Mouse (Mus musculus) left cerebral cortex, adult 18-20 months (tissue): ENCODE results near the gene Gm17542. TPM values are rescaled to one million over a fixed set of nuclear protein-coding genes. Genes with fewer than 3 reads are reported as not detected.
"Not testable (repeated sequence)": the region's sequence is repeated elsewhere in the genome, so short reads cannot be mapped to it uniquely, and the experiment has no call there.

Source experiments
- DNase-seq, 2 experiments: peaks; one replicate each; pipeline ENCODE4 v3.0.0; 2021 to 2022; ENCODE audit warnings: low spot score in 2 of 2, mixed read lengths in 1 of 2
- long read RNA-seq, 2 experiments: library from polyadenylated mRNA; stranded (forward); transcript quantifications; one replicate each; pipeline ENCODE4 v2.0.0; 2021
- total RNA-seq, 2 experiments: library from RNA; stranded (reverse); gene quantifications; 2 replicates each; pipeline ENCODE4 v1.2.3; 2021

Gene Gm17542
- total RNA-seq, result not detected
- long read RNA-seq, experiment 1, result 0 reads
- long read RNA-seq, experiment 2, result 0 reads

DNA sequence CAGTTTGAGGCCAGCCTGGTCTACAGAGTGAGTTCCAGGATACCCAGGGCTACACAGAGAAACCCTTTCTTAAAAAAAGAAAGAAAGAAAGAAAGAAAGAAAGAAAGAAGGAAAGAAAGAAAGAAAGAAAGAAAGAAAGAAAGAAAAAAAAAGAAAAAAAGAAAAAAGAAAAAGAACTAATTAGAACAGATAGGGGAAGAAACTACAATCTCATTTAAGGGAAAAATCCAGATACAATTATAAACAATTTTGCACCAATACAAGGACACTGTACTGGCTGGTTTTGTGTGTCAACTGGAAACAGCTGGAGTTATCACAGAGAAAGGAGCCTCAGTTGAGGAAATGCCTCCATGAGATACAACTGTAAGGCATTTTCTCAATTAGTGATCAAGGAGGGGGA lies at the start of gene Gm17542:
TSS of gene Gm17542 (minus strand) at position 101 of the 400 bp plus-strand sequence.
- not testable (repeated sequence) for DNase-seq

DNA sequence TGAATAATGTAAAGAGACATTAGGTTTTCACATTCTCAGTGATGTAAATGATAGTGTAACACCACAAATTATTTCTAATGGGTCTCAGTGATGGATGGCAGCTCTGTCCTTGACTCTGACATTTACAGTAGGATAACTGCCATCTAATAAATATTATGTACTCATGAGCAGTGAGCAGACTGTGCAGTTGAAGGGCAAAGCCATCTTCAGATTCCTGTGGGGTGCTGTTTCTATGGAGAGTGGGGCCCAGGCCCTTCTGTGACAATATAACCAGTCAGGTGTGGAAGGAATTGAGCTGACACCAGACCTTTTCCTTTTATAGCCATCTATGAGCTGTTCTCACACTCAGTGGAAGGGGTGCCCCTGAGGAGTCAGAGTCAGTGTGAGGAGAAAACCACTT lies 21.8 kb upstream of the Gm17542 start:
- DNase-seq, result no peak

DNA sequence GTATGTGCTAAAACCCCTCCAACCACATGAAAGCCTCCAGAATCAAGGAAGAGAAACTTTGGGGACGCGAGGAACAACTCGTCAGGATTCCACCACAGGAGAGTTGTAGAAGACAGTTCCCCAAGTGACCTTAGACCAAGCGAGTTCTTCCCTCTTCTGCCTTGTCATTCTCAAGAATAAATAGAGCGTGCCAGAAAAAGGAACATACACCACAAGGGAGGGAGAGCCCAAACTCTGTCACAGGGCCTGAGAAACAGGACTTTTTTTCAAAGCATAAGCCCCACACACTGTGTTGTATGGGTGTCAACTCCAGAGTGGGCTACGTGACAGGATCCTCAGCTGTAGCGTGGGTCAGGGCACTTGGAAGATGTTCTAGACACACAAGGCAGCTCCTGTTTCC lies 20.1 kb upstream of the Gm17542 start:
- no peak for DNase-seq

GRCm38 (mm10) chr10:58714789-58715148 lies 3.2 kb downstream of the Gm17542 start:
- no peak for DNase-seq

- DNase-seq, result peak in 1 of 2 experiments; percentile 6
Measured at GRCm38 (mm10) chr10:58713855-58714788, 3.9 kb downstream of the Gm17542 start.

DNA sequence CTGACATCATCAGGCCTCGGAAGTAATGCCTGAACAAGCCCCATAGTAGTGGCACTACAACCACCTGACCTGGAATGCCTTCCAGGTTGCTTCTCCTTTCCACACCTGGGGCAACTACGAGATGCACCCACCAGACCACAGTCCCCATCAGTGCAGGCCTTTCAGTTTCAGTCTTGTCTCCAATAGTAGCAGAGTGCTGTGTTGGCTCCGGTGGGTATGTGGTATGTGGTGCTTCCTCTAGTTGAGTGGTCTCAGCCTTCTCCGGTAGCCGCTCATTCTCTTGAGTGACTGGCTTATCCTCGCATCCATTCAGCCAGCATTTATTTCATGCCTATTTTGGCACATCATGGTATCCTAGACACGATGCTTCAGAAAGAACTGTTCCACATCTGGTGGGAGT lies 4.8 kb downstream of the Gm17542 start:
- no peak for DNase-seq

GRCm38 (mm10) chr10:58709021-58709420 lies 9.0 kb downstream of the Gm17542 start:
- no peak for DNase-seq

GRCm38 (mm10) chr10:58700578-58700977 lies 17.4 kb downstream of the Gm17542 start:
- DNase-seq, result no peak

GRCm38 (mm10) chr10:58700160-58700559 lies 17.9 kb downstream of the Gm17542 start:
- no peak for DNase-seq

- DNase-seq, result no peak
Measured at GRCm38 (mm10) chr10:58698955-58699354, 19.1 kb downstream of the Gm17542 start.

- no peak for DNase-seq
Measured at GRCm38 (mm10) chr10:58691051-58691450, 27.0 kb downstream of the Gm17542 start.

DNA sequence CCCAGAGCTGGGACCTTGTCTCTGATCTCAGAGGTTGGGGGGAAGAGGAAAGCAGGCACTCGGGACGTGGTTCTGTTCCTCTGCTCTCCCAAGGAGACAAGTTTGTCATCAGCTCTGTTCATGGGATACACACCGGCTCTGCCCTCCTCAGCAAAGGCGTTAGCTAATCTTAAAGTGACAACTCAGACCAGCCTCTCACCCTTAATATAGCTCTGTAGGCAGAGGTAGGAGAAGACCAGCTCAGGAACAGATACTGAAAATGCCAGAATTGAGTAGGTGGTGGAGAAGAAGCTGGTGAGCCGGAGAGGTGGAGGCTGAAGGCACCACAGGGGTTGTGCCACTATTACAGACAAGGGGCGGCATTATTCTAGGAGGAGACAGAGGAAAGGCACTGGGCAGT lies 38.7 kb downstream of the Gm17542 start:
- DNase-seq, result peak in 1 of 2 experiments; percentile 8

- peak; percentile 73 to 76 for DNase-seq
Measured at GRCm38 (mm10) chr10:58675533-58675932, 42.5 kb downstream of the Gm17542 start, which contains the start of gene Edar. Gene Edar (minus strand): TSS chr10:58675654.

DNA sequence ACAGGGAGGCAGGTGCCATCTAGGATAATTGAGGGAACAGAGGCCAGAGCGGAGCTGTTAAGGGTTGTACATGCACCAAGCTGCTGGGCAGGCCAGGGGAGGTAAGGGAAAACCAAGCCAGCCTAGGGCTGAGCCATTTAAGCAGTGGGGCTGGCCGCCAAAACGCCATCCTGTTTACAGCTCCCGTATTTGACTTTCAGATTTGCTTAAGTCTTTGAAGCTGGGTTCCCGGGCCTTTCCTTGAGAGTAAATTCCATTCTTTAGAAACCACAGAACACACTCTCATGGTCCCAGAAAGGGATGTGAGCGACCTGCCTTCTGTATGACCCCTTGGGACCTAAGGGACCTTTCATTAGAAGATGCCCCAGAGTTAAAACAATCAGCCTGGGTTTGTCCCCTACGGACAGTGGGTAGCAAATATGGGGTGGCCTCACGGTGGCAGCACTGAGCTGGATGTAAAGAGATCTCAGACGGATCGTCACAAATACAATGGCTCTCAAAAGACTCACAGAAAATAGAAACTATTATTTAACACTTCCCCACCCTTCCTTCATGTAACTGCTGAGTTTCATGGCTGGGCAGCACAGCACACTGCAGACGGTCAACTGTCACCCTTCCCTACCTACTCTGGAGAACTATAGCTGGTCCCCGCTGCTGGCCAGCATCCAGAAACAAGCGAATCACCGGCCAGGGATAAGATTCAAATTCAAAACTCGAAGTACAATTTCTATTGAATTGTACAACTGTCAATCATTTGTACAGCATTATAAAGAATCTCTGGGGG lies 44.5 kb downstream of the Gm17542 start:
- peak; percentile 86 to 91 for DNase-seq

DNA sequence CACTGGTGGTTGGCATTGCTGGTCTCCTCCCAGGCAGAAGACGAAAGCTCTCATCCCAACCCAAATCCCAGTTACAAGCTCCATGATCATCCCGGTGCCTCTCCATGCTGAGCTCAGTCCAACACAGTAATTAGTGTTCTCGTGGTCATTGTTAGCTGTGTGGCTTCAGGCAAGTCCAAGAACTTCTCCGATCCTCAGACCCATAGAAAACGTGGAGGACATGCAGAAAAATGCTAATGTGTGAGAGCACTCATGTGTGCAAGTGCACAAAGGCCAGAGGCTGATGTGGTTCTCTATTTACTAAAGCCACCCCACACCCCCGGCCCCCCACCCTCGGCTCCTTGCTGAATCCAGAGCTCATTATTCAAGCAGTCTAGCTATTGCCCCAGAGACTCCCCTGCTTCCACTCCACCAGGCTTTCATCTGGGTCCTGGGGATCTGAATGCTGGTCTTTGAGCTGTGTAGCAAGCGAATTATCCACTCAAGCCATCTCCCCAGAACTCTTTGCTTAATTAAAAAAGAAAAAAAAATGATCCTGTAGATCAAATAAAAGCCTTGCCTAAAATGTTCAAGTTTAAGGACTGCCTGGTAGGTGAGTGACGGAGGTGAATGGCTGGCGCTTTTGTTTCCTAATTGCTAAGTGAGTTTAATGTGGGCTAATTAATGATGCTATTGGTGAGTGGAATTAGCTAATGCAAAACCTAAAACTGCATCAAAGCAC lies 45.3 kb downstream of the Gm17542 start:
- no peak for DNase-seq

DNA sequence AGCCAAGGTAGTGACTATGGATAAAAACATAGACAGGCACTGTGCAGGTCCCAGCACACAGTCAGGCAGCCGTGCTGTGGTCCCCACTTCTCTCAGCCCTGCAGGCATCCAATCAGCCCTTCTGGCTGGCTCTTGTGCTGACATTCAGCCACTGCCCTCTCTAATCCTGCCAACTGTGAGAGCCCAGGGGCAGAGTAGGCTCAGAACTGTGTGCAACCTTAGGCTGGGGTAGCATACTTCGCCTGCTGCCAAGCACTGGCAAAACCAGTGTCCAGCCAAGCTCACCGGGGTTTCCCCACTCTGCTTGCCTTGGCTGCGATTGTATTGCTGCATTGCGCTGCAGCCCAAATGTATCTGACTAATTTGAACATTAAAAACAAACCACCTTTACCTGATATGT lies 54.1 kb downstream of the Gm17542 start:
- DNase-seq, result no peak

Other genes starting within 250 kb of the Gm17542 start
- 1 to 10 TPM; 3.9 TPM for gene Ccdc138, start 220.3 kb downstream of the Gm17542 start, total RNA-seq
- under 1 TPM; 0.21 to 0.37 TPM for gene Edar, start 42.6 kb downstream of the Gm17542 start, total RNA-seq
- 10 to 100 TPM; 43.7 to 45.5 TPM for gene Sh3rf3, start 95.1 kb upstream of the Gm17542 start, total RNA-seq